Mouse (Mus musculus): ENCODE data around the gene Twf1.

GRCm38 (mm10) chr15:94634524-94634923 lies 44.8 kb upstream of the Twf1 start:
- TF ChIP-seq CTCF (IDR thresholded peaks at IDR 0.05; ENCODE audit: extremely low read depth, insufficient read depth, insufficient read length, insufficient replicate concordance): no peak
- TF ChIP-seq POLR2A (IDR thresholded peaks at IDR 0.05; ENCODE audit: low read depth, low read length): no peak
